Mouse (Mus musculus): ENCODE data around the gene Shld1.
A peak's percentile ranks its signal among the peaks of the same experiment; 100 is the strongest.

Shld1 gene

GRCm38 (mm10) chr2:132691731-132692130, 5.0 kb downstream of the Shld1 start:
- DNase-seq (ENCODE audit: low spot score in 2 of 2) = peak in 1 of 2 experiments; percentile 34

DNA sequence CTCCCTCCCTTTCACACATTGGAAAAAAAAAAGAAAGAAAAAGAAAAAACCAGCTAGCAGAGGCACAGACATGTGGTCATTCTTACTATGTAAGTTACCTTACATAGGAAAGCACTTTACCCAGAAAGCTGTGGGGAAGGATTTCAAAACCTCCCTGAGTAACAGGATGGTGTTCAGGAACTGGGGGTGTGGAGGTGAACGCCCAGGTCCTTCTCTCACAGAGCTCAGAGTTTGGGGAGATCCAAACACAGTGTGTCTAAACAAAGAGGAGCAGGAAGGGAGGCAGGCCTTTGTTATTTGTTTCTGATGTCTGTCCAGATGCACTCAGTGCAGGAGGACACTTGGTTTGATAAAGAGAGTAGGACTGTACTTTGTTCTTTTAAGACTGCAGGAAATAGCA, 5.6 kb downstream of the Shld1 start:
- DNase-seq (ENCODE audit: low spot score in 2 of 2) = peak in 1 of 2 experiments; percentile 41

- DNase-seq (ENCODE audit: low spot score in 2 of 2) = no peak
These were observed 7.2 kb downstream of the Shld1 start for GRCm38 (mm10) chr2:132693980-132694379.

DNA sequence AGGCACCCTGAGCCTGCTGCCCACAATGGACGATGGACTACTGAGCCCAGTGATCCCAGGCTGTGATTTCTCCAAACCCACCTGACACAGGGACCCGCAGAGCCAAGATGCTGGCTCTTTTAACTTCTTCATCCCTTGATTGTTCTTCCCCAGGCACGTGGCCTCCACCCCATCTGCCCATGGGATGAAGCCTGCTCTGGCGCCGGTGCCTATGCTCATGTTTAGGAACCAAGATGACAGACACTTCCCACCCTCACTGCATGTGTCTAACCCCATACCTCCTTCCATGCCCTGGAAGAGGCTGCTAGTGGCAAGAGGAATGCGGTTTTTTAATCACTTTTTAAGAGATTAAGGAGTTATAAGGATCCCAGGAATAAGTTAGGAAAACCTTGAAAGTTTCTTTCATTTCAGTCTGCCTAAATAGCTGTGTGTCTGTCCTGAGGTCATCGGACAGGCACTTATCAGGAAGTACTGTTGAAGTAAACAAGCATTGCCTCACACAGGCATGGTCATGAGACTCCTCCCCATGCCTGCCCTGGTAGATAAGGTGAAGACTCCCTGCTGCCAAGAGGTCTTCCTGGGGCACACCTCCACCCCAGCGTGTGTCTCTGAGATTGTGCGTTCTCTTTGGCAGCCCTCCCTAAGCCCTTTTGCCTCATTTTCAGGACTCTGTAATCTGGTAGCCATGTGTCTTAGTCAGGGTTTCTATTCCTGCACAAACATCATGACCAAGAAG, 8.8 kb downstream of the Shld1 start:
- DNase-seq (ENCODE audit: low spot score in 2 of 2) = peak; percentile 65 to 85

GRCm38 (mm10) chr2:132696519-132696918, 9.8 kb downstream of the Shld1 start:
- DNase-seq (ENCODE audit: low spot score in 2 of 2) = peak in 1 of 2 experiments; percentile 37

- no peak for DNase-seq (ENCODE audit: low spot score in 2 of 2)
These were observed 10.5 kb downstream of the Shld1 start for GRCm38 (mm10) chr2:132697256-132697655.

GRCm38 (mm10) chr2:132697695-132698094, 11.0 kb downstream of the Shld1 start:
- no peak for DNase-seq (ENCODE audit: low spot score in 2 of 2)

DNA sequence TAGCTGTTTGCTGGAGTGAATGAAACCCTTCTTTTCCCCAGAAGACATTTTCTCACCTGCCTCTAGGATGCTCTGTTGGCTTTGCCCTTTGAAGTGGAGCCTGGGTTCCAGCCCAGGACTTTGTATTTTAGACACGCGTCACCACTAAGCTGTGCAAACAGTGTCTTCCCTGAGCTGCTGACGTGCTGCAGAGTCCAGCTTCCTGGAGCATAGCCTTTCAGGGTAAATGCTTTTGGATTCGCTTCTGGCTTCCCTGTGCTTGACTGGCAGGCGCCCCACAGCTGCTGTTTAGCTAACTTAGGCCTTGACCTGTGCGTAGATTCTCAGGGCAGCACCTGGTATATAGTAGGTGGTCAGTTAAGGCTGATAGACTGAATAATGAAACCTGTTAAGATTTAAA, 11.7 kb downstream of the Shld1 start:
- DNase-seq (ENCODE audit: low spot score in 2 of 2) = no peak

- no peak for DNase-seq (ENCODE audit: low spot score in 2 of 2)
These were observed 14.2 kb downstream of the Shld1 start for GRCm38 (mm10) chr2:132700921-132701320.

- DNase-seq (ENCODE audit: low spot score in 2 of 2) = peak; percentile 78 to 89
These were observed 14.7 kb downstream of the Shld1 start for GRCm38 (mm10) chr2:132701451-132701886.

DNA sequence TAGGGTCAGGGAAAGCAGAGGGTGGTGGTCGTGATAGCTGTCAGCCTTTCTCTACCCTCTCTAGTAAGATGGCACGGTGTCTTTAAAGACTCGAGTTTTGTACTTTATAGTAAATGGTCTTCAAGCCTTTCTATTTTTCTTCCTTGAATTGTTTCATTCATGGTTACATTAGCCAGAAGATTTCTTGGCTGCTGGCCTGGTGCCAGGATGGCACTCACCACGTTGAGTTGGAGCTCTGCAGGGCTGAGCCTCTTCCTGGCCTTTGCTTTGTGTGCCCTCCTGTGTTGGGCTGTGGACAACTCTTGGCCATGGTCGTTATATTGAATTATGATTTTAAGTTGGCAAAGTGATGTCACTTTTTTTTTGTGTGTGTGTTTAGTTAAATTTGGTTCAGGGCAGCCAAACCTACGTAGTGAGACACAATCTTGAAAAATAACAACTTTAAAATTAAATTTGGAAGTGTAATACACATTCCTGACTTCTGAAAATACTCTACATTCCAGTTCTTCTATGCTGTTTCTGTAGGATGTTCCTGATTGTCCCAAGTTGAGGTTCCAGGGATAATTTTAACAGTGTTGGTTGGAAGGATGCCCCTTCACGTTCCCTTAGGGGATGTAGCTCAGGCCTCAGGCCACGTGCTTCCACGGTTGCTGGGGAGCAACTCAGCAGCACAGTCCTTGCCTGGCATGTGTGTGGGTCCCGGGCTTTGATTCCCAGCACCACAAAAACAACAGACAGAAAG, 18.7 kb downstream of the Shld1 start:
- no peak for DNase-seq (ENCODE audit: low spot score in 2 of 2)

GRCm38 (mm10) chr2:132706309-132706708, 19.6 kb downstream of the Shld1 start:
- no peak for DNase-seq (ENCODE audit: low spot score in 2 of 2)

DNA sequence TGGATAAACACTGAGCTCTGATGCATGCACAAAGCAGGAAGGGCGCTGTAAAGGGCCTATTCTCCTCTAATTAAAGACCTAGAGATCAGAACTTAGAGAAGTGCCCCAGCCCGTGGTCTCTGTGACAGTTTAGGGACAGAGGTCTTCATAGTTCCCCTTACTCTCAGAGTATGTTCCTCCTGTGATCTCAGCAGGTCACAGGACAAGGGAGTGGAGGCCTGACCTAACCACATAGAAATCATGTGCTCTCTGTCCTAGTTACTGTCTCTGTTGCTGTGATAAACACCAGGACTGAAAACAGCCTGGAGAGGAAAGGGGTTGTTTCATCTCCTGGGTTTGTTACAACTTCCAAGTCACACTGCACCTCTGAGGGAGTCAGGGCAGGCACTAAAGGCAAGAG, 23.8 kb downstream of the Shld1 start:
- DNase-seq (ENCODE audit: low spot score in 2 of 2) = no peak

- DNase-seq (ENCODE audit: low spot score in 2 of 2) = no peak
These were observed 25.3 kb downstream of the Shld1 start for GRCm38 (mm10) chr2:132712061-132712460.

GRCm38 (mm10) chr2:132714522-132714921, 27.8 kb downstream of the Shld1 start:
- DNase-seq (ENCODE audit: low spot score in 2 of 2) = no peak

DNA sequence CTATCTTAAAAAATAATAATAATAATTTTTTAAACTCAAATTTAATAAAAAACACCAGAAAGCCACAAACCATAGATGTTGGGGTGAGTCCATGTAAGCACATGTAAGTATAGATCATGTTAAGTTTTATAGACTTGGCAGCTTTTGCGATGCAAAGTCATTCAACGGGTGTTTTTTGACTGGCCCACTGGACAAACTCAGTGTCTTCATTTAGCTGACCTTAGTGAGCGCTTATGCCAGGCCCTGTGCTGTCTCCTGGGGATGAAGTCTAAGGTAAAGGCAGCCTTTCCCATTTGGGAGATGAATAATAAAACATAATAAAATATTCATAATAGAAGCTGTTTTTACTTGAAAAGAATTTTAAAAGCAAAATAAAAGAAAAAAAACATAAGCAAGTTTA, 28.2 kb downstream of the Shld1 start:
- no peak for DNase-seq (ENCODE audit: low spot score in 2 of 2)

GRCm38 (mm10) chr2:132715421-132716070, 28.8 kb downstream of the Shld1 start:
- DNase-seq (ENCODE audit: low spot score in 2 of 2) = no peak

- peak; percentile 63 to 84 for DNase-seq (ENCODE audit: low spot score in 2 of 2)
These were observed 29.4 kb downstream of the Shld1 start for GRCm38 (mm10) chr2:132716154-132716553.

DNA sequence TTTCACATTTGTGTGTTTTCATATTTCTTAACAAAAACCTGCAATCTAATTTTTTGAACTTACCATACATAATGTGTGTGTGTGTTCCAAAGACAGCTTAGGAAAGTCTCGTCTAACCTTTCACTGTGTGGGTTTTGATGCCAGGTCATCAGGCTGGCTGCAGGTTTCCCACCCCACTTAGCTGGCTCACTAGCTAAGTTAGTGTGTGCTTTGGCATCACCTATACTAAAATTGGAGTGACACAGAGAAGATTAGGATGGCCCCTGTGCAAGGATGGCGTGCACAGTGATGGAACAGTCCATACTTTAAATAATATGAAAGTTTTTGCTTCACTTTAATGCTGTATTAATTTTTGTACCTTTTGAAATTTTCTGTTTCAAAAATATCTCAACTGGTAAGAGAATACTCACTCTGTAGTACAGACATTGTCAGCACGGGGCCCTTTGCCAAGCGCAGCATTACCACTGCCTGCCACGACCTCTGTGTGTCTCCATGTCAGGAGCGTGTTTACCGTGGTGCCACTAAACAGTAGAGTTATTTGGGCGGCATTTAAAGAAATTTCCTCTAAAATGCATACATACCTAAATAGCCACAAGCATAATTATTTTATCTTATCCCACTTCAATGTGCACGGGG, 30.3 kb downstream of the Shld1 start:
- no peak for DNase-seq (ENCODE audit: low spot score in 2 of 2)

DNA sequence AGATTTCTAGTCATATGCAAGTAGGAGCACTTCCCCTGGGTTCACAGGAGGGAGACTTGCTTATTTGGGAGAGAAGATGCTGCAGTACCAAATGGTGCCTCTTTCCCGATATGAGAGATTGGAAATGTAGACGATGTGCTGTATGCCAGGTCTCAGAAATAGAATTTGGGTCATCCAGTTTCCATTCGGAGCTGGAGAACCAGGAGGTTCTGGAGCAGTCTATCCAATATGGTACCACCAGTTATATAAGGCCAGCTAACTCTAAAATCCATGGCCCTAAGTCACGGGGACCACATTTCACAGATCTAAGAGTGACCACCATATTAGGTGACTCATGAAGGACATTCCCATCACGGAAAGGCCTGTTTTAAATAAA, 30.8 kb downstream of the Shld1 start:
- no peak for DNase-seq (ENCODE audit: low spot score in 2 of 2)

DNA sequence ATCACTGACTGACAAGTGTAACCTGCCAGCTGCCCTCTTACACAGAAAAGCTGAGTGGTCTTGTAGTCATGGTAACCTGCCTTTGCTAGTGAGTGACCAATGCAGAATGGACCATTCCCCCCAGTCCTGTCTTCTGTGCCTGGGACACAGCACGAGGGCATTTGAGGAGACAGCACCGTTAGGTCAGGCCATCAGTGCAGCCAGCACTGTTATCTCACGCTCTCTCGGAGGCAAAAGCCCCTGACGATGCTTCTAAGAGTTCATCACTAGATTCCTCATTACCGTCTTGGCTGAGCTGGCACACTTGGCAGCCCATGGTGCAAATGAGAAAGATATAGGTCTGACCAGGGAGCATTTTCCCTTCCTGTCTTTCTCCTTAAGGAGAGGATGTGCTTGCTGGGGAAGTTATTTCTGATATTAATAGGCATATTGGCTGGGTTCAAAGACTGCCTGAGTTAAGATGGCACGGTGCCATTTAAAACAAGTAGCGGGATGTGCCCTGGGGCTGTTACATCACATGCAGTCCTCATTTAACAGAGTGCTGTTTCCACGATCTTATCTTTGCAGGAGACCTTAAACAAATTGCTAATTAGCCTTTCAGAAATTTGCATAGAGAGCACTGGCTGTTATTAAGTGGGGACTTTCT, 34.3 kb downstream of the Shld1 start:
- no peak for DNase-seq (ENCODE audit: low spot score in 2 of 2)

GRCm38 (mm10) chr2:132721844-132722243, 35.1 kb downstream of the Shld1 start:
- no peak for DNase-seq (ENCODE audit: low spot score in 2 of 2)
